Mouse (Mus musculus) liver, embryonic 15.5 days (tissue): ENCODE measurements around the gene Trim62. TPM values are rescaled to one million over a fixed set of nuclear protein-coding genes. Genes with fewer than 3 reads are reported as not detected.

Experiments
- ATAC-seq: fragments of 200-750 bp; cut with Nextera tagmentation; 2 replicates; pipeline ENCODE4 v1.8.0; 2017; ENCODE audit warnings: moderate number of reproducible peaks, mild to moderate bottlenecking, moderate library complexity; ENCODE audit not compliant: insufficient read depth
- H3K27ac ChIP-seq: fragments of 300-500 bp; sonication (generic); replicated peaks from 2 replicates; pipeline ENCODE4 v1.5.1; 2015; ENCODE audit warnings: mild to moderate bottlenecking, inconsistent platforms
- H3K27me3 ChIP-seq: fragments of 300-500 bp; sonication (generic); 2 replicates; pipeline ENCODE4 v1.6.1; 2015; ENCODE audit warnings: mild to moderate bottlenecking, inconsistent platforms
- H3K36me3 ChIP-seq: fragments of 300-500 bp; sonication (generic); replicated peaks from 2 replicates; pipeline ENCODE4 v1.6.1; 2015; ENCODE audit warnings: moderate library complexity, mild to moderate bottlenecking, inconsistent platforms
- H3K4me1 ChIP-seq: fragments of 300-500 bp; sonication (generic); replicated peaks from 2 replicates; pipeline ENCODE4 v1.6.1; 2015; ENCODE audit warnings: inconsistent platforms
- H3K4me2 ChIP-seq: fragments of 300-500 bp; sonication (generic); 2 replicates; pipeline ENCODE4 v1.6.1; 2015; ENCODE audit warnings: moderate library complexity, mild to moderate bottlenecking, inconsistent platforms
- H3K4me3 ChIP-seq: fragments of 300-500 bp; sonication (generic); replicated peaks from 2 replicates; pipeline ENCODE4 v1.5.1; 2015; ENCODE audit warnings: mild to moderate bottlenecking, inconsistent platforms
- H3K9ac ChIP-seq: fragments of 300-500 bp; sonication (generic); 2 replicates; pipeline ENCODE4 v1.6.1; 2015; ENCODE audit warnings: moderate library complexity, mild to moderate bottlenecking, inconsistent platforms
- H3K9me3 ChIP-seq: fragments of 300-500 bp; sonication (generic); replicated peaks from 2 replicates; pipeline ENCODE4 v1.6.1; 2016; ENCODE audit warnings: inconsistent platforms
- WGBS: fragments of 180-500 bp; shearing (Covaris S2); methylation state at CpG from one replicate; pipeline ENCODE4 v1.1.7; 2015; ENCODE audit warnings: mixed read lengths; ENCODE audit not compliant: insufficient replicate concordance; 5-methylcytosine and 5-hydroxymethylcytosine counted together
- polyA plus RNA-seq: library from polyadenylated mRNA; unstranded; fragments of >200 nt; fragmentation: Nextera tagmentation; extraction: Ambion mirVana; gene quantifications from 2 replicates; pipeline ENCODE4 v1.2.1, GENCODE M21; 2015

The Trim62 gene
- polyA plus RNA-seq, 1 experiment from 2014 or later: 0.18 TPM

DNA sequence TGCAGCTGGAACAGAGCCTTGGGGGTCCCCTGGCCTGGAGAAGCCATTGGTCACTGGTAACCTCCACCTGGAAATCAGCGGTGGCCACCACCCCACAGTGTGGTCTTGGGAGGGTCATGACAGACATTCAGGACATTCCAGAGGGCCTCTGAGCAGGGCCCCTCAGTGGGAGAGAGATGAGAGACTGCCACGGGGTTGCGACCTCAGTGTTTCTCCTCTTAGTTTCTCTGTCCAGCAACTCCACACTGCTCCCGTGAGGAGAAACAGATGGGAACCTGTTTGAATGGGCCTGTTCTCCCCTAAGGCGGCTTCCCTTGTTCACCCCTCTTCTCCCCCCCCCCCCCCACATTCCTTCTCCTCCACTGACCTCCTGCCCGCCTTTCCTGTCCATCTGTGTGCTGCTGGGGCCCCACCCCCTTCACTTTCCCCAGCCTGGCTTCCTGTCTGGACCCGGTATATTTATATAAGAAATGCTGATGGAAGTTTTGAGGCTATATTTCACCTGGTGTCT, 14.6 kb downstream of the Trim62 start:
- 22% methylated on average over 7 of the region's 7 CpGs for WGBS
- Histone ChIP-seq H3K9me3 (no peaks in the 10 kb centered on the region), H3K27me3 (0 out of 2 replicates have a peak, but pooled peaks cover under 1% of the 10 kb centered on the region), H3K27ac (no peak overlapping the region), H3K9ac (no peak overlapping the region), H3K4me1 (no peaks in the 10 kb centered on the region), H3K4me3 (no peak overlapping the region), H3K36me3 (no peaks in the 10 kb centered on the region), H3K4me2 (no peak overlapping the region)
- no peak for ATAC-seq

GRCm38 (mm10) chr4:128899332-128899731, 16.0 kb downstream of the Trim62 start:
- no peak overlapping the region for H3K9ac ChIP-seq
- no peaks in the 10 kb centered on the region for H3K9me3 ChIP-seq
- H3K36me3 ChIP-seq: no peaks in the 10 kb centered on the region
- no peak overlapping the region for H3K4me2 ChIP-seq
- no peak overlapping the region for H3K27ac ChIP-seq
- no peak for ATAC-seq
- H3K4me3 ChIP-seq: no peak overlapping the region
- WGBS: 27% methylated on average over 6 of the region's 6 CpGs
- no peaks in the 10 kb centered on the region for H3K27me3 ChIP-seq
- H3K4me1 ChIP-seq: no peaks in the 10 kb centered on the region

GRCm38 (mm10) chr4:128900484-128900883, 17.1 kb downstream of the Trim62 start:
- 72% methylated on average over 14 of the region's 14 CpGs for WGBS
- ATAC-seq: no peak

GRCm38 (mm10) chr4:128902390-128902789, 19.0 kb downstream of the Trim62 start:
- H3K9ac ChIP-seq: no peak overlapping the region
- no peak overlapping the region for H3K4me3 ChIP-seq
- H3K27me3 ChIP-seq: peaks cover 9% of the 10 kb centered on the region
- no peak for ATAC-seq
- H3K9me3 ChIP-seq: no peaks in the 10 kb centered on the region
- H3K27ac ChIP-seq: no peak overlapping the region
- no peaks in the 10 kb centered on the region for H3K36me3 ChIP-seq
- H3K4me2 ChIP-seq: no peak overlapping the region
- H3K4me1 ChIP-seq: no peaks in the 10 kb centered on the region
- 66% methylated on average over 8 of the region's 8 CpGs for WGBS

More at GRCm38 (mm10) chr4:128900484-128900883, 17.1 kb downstream of the Trim62 start:
- no peaks in the 10 kb centered on the region for H3K4me1 ChIP-seq
- H3K9ac ChIP-seq: no peak overlapping the region
- no peak overlapping the region for H3K4me2 ChIP-seq
- no peaks in the 10 kb centered on the region for H3K9me3 ChIP-seq
- no peaks in the 10 kb centered on the region for H3K27me3 ChIP-seq
- no peaks in the 10 kb centered on the region for H3K36me3 ChIP-seq
- no peak overlapping the region for H3K27ac ChIP-seq
- H3K4me3 ChIP-seq: no peak overlapping the region

- H3K27ac ChIP-seq: no peak overlapping the region
- ATAC-seq: no peak
- H3K4me2 ChIP-seq: no peak overlapping the region
- peaks cover 12% of the 10 kb centered on the region for H3K27me3 ChIP-seq
- WGBS: 58% methylated on average over 8 of the region's 8 CpGs
- H3K9ac ChIP-seq: no peak overlapping the region
- no peaks in the 10 kb centered on the region for H3K9me3 ChIP-seq
- no peaks in the 10 kb centered on the region for H3K4me1 ChIP-seq
- no peaks in the 10 kb centered on the region for H3K36me3 ChIP-seq
- no peak overlapping the region for H3K4me3 ChIP-seq
Measured at GRCm38 (mm10) chr4:128904035-128904800, 20.8 kb downstream of the Trim62 start.

GRCm38 (mm10) chr4:128905251-128905650, 21.9 kb downstream of the Trim62 start:
- WGBS: 55% methylated on average over 8 of the region's 8 CpGs
- H3K9ac ChIP-seq: no peak overlapping the region

DNA sequence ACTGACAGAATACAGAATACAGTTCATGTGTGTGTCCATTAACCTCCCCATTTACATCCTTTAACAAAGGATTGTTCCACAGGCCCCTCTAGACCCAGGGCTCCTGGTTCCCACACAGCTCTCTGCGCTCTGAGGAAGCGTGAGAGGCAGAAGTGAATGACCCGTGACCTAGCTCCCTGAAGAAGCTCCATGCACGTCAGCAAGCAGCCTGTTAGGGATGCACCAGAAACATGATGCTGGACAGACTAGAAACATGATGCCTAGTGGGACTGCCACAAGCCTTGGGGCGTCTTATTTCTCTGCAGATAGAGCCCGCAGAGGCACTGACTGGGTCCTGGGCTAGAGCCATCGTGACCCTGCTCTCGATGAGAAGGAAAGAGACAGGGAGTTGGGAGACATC, 23.4 kb downstream of the Trim62 start:
- Histone ChIP-seq H3K9ac (no peak overlapping the region), H3K4me1 (no peaks in the 10 kb centered on the region), H3K27ac (no peak overlapping the region), H3K9me3 (no peaks in the 10 kb centered on the region), H3K4me3 (no peak overlapping the region), H3K27me3 (peaks cover 18% of the 10 kb centered on the region), H3K36me3 (no peaks in the 10 kb centered on the region), H3K4me2 (no peak overlapping the region)
- no peak for ATAC-seq
- 65% methylated on average over 8 of the region's 8 CpGs for WGBS

More at GRCm38 (mm10) chr4:128905251-128905650, 21.9 kb downstream of the Trim62 start:
- Histone ChIP-seq H3K4me1 (no peaks in the 10 kb centered on the region), H3K27ac (no peak overlapping the region), H3K27me3 (peaks cover 18% of the 10 kb centered on the region), H3K4me3 (no peak overlapping the region), H3K4me2 (no peak overlapping the region), H3K9me3 (no peaks in the 10 kb centered on the region), H3K36me3 (no peaks in the 10 kb centered on the region)
- ATAC-seq: no peak

DNA sequence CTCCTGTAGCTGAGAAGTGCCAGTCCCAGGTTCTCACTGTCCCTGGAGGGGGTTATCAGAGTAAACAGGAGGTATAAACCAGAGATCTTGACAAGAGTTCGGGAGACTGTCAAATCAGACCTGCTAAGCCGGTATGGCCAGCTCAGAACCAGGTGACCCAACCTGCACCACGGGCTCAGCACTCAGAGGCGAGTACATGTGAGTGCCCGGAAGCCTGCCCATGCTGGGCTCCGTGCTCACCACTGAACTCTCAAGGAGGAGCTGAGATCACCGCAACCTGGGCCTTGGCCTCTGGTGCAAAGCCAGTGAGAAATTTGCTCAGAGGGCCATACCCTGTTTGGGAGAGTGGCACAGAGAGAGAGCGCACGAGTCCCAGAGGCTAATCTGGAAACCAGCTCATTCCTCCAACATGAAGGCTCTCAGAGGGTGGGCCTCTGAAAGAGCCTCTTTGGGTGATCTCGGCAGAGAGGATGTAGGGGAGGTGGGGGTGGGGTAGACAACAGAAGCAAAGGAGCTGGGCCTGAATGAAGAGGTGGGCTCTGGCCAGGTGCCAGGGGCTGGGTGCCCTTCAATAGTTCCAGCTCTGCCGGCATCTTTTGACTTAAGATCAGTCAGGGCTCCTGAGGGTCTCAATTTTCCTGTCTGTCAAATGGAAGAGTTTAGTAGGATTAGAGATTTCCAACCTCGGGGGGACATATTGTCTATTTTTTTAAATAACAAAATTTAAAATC, 24.0 kb downstream of the Trim62 start:
- Histone ChIP-seq H3K27ac (no peak overlapping the region), H3K4me1 (no peaks in the 10 kb centered on the region), H3K4me2 (no peak overlapping the region), H3K36me3 (no peaks in the 10 kb centered on the region), H3K9ac (no peak overlapping the region), H3K4me3 (no peak overlapping the region), H3K27me3 (peaks cover 18% of the 10 kb centered on the region), H3K9me3 (no peaks in the 10 kb centered on the region)
- no peak for ATAC-seq
- WGBS: 62% methylated on average over 12 of the region's 12 CpGs

DNA sequence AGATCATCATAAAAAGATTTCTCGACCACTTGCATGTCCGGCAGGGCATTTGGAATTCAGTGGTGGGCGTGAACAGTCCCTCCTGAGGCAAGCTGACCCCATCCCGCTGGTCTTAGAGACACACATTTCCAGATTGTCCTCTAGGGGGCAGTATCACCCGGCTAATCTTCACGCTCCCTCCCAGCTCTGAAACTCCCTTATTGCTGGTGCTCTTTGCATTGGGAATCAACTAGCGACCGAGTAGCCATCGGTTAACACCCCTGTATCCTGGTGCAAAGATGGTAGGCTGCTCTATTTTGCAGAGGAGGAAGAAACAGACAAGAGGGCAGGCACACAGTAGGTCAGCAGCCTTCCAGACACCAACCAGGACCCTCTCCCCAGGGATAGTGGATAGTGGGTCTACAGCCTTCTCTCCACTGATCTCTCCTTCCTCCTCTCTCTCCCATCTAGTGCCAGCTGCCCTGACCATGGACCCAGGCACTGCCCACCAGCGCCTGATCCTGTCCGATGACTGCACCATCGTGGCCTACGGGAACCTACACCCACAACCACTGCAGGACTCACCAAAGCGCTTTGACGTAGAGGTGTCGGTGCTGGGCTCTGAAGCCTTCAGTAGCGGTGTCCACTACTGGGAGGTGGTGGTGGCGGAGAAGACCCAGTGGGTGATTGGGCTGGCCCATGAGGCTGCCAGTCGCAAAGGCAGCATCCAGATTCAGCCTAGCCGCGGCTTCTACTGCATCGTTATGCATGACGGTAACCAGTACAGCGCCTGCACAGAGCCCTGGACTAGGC, 25.4 kb downstream of the Trim62 start:
- 52% methylated on average over 24 of the region's 24 CpGs for WGBS
- ATAC-seq: no peak
- H3K9ac ChIP-seq: no peak overlapping the region
- no peaks in the 10 kb centered on the region for H3K36me3 ChIP-seq
- no peaks in the 10 kb centered on the region for H3K9me3 ChIP-seq
- no peak overlapping the region for H3K4me3 ChIP-seq
- no peaks in the 10 kb centered on the region for H3K4me1 ChIP-seq
- peaks cover 18% of the 10 kb centered on the region for H3K27me3 ChIP-seq
- H3K4me2 ChIP-seq: no peak overlapping the region
- H3K27ac ChIP-seq: no peak overlapping the region

- Histone ChIP-seq H3K9ac (no peak overlapping the region), H3K9me3 (no peaks in the 10 kb centered on the region), H3K27ac (no peak overlapping the region), H3K4me3 (no peak overlapping the region), H3K4me2 (no peak overlapping the region), H3K27me3 (peaks cover 18% of the 10 kb centered on the region), H3K4me1 (no peaks in the 10 kb centered on the region), H3K36me3 (no peaks in the 10 kb centered on the region)
- WGBS: 76% methylated on average over 14 of the region's 14 CpGs
- no peak for ATAC-seq
Measured at GRCm38 (mm10) chr4:128909378-128909831, 26.0 kb downstream of the Trim62 start.
